Mouse (Mus musculus) lung, postnatal 0 days (tissue): ENCODE measurements around the gene Tgfb3. TPM values are rescaled to one million over a fixed set of nuclear protein-coding genes. Genes with fewer than 3 reads are reported as not detected.

Experiments
- ATAC-seq: fragments of 200-750 bp; cut with Nextera tagmentation; 2 replicates; pipeline ENCODE4 v1.8.0; 2017; ENCODE audit warnings: moderate library complexity
- DNase-seq: peaks from one replicate; pipeline ENCODE4 v3.0.0-alpha.2; 2016; ENCODE audit warnings: low spot score
- H3K27ac ChIP-seq: fragments of 300-500 bp; sonication (generic); 2 replicates; pipeline ENCODE4 v1.5.1; 2014; ENCODE audit warnings: antibody characterized with exemption, mild to moderate bottlenecking, low read length, mixed read lengths
- H3K27me3 ChIP-seq: fragments of 300-500 bp; sonication (generic); replicated peaks from 2 replicates; pipeline ENCODE4 v1.6.1; 2014; ENCODE audit warnings: low read length, mixed read lengths; ENCODE audit not compliant: insufficient read depth
- H3K36me3 ChIP-seq: fragments of 300-500 bp; sonication (generic); 2 replicates; pipeline ENCODE4 v1.6.1; 2014; ENCODE audit warnings: low read length, mixed read lengths; ENCODE audit not compliant: insufficient read depth
- H3K4me1 ChIP-seq: fragments of 300-500 bp; sonication (generic); 2 replicates; pipeline ENCODE4 v1.6.1; 2014; ENCODE audit warnings: antibody characterized with exemption, low read depth, low read length, mixed read lengths; ENCODE audit not compliant: insufficient read depth
- H3K4me2 ChIP-seq: fragments of 300-500 bp; sonication (generic); replicated peaks from 2 replicates; pipeline ENCODE4 v1.6.1; 2014; ENCODE audit warnings: low read depth, mild to moderate bottlenecking, low read length, moderate library complexity, mixed read lengths
- H3K4me3 ChIP-seq: fragments of 300-500 bp; sonication (generic); 2 replicates; pipeline ENCODE4 v1.5.1; 2014; ENCODE audit warnings: low read depth, low read length
- H3K9ac ChIP-seq: fragments of 300-500 bp; sonication (generic); replicated peaks from 2 replicates; pipeline ENCODE4 v1.6.1; 2014; ENCODE audit warnings: low read depth, mild to moderate bottlenecking
- H3K9me3 ChIP-seq: fragments of 300-500 bp; sonication (generic); 2 replicates; pipeline ENCODE4 v1.6.1; 2016; ENCODE audit warnings: low read length, mixed read lengths
- CTCF ChIP-seq: IDR thresholded peaks from 2 replicates; pipeline ENCODE4 v1.5.1; 2016; ENCODE audit warnings: antibody characterized with exemption, mild to moderate bottlenecking
- EP300 ChIP-seq: IDR thresholded peaks from 2 replicates; pipeline ENCODE4 v1.6.1; 2016; ENCODE audit warnings: antibody characterized with exemption, mild to moderate bottlenecking, control low read depth
- WGBS: fragments of 180-500 bp; shearing (Covaris S2); extraction: QIAGEN DNeasy Blood & Tissue Kit; methylation state at CpG from one replicate; pipeline ENCODE4 v1.1.7; 2014; 5-methylcytosine and 5-hydroxymethylcytosine counted together
- polyA plus RNA-seq: library from polyadenylated mRNA; unstranded; fragments of >200 nt; fragmentation: Nextera tagmentation; extraction: Ambion mirVana; gene quantifications from 2 replicates; pipeline ENCODE4 v1.2.1, GENCODE M21; 2015

Tgfb3 gene
- polyA plus RNA-seq, 1 experiment from 2014 or later: 20.6 TPM

DNA sequence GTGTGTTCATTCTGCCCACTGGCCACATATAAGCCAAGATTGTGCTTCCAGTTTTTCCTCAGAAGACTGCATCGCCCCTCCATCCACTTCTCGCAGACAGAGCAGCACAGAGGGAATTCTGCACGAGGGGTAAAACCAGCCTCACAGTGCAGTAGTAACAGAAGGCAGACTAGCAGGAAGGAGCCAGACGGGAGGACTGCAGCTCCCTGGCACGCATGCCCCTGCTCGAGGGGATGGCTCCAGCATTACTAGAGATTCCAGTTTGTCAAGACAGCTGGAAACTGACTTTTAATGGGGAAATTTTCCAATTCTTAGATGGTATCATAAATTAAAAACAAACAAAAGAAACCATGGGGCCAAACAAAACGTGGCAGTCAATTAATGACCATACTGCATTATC, 28.8 kb upstream of the Tgfb3 start:
- 0 out of 2 replicates have a peak, but pooled peaks cover 3% of the 10 kb centered on the region for H3K36me3 ChIP-seq
- TF ChIP-seq EP300: no peak
- no peak for TF ChIP-seq CTCF
- no peak overlapping the region for H3K9ac ChIP-seq
- ATAC-seq: no peak
- no peak overlapping the region for H3K4me2 ChIP-seq
- no peaks in the 10 kb centered on the region for H3K27me3 ChIP-seq
- no peak overlapping the region for H3K4me3 ChIP-seq
- peaks cover 6% of the 10 kb centered on the region; the same call in 1 of the 2 replicates for H3K4me1 ChIP-seq
- WGBS: 74% methylated on average over 7 of the region's 7 CpGs
- H3K27ac ChIP-seq: no peak overlapping the region
- H3K9me3 ChIP-seq: no peaks in the 10 kb centered on the region
- DNase-seq: no peak

GRCm38 (mm10) chr12:86106086-86106485, 27.2 kb upstream of the Tgfb3 start:
- DNase-seq (no peak), ATAC-seq (no peak)
- TF ChIP-seq CTCF (no peak), EP300 (no peak)
- no peaks in the 10 kb centered on the region for H3K9me3 ChIP-seq
- 0 out of 2 replicates have a peak, but pooled peaks cover 3% of the 10 kb centered on the region for H3K36me3 ChIP-seq
- H3K27ac ChIP-seq: no peak overlapping the region
- no peak overlapping the region for H3K9ac ChIP-seq
- no peak overlapping the region for H3K4me2 ChIP-seq
- no peak overlapping the region for H3K4me3 ChIP-seq
- no peaks in the 10 kb centered on the region for H3K27me3 ChIP-seq
- H3K4me1 ChIP-seq: peaks cover 6% of the 10 kb centered on the region; the same call in 1 of the 2 replicates
- WGBS: 91% methylated on average over 9 of the region's 9 CpGs

GRCm38 (mm10) chr12:86105546-86105945, 26.7 kb upstream of the Tgfb3 start:
- Histone ChIP-seq H3K27me3 (no peaks in the 10 kb centered on the region), H3K27ac (no peak overlapping the region), H3K9ac (no peak overlapping the region), H3K4me2 (no peak overlapping the region), H3K36me3 (0 out of 2 replicates have a peak, but pooled peaks cover 3% of the 10 kb centered on the region), H3K9me3 (no peaks in the 10 kb centered on the region), H3K4me1 (peaks cover 6% of the 10 kb centered on the region; the same call in 1 of the 2 replicates), H3K4me3 (no peak overlapping the region)
- no peak for DNase-seq
- no peak for ATAC-seq
- WGBS: 70% methylated on average over 7 of the region's 10 CpGs
- no peak for TF ChIP-seq EP300
- TF ChIP-seq CTCF: no peak

DNA sequence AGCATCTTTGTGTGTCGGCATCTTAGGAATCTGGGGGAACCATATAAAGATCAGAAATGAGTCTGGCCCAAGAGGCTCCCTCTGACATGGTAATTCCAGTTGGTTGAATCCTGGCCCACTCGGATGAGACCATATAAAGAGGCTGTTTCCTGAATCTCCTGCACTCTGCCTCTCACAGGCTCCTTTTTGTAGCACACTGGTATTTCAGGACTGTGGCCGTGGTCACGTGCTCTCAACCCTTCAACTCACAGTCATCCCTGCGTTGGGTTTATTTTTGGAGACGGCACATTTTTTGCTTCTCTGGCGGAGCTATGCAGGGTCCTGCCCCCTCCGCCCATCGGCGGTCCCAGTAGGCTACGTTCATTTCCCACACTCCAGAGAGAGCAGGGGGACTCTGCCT, 25.5 kb upstream of the Tgfb3 start:
- Histone ChIP-seq H3K4me2 (no peak overlapping the region), H3K9ac (no peak overlapping the region), H3K4me1 (peaks cover 6% of the 10 kb centered on the region; the same call in 1 of the 2 replicates), H3K36me3 (0 out of 2 replicates have a peak, but pooled peaks cover 3% of the 10 kb centered on the region), H3K27me3 (no peaks in the 10 kb centered on the region), H3K4me3 (no peak overlapping the region), H3K27ac (peak overlapping the region; percentile 72), H3K9me3 (no peaks in the 10 kb centered on the region)
- DNase-seq (peak; percentile 82), ATAC-seq (peak; percentile 89)
- 24% methylated on average over 11 of the region's 11 CpGs for whole genome bisulfite sequencing
- TF ChIP-seq EP300: no peak
- TF ChIP-seq CTCF: no peak

DNA sequence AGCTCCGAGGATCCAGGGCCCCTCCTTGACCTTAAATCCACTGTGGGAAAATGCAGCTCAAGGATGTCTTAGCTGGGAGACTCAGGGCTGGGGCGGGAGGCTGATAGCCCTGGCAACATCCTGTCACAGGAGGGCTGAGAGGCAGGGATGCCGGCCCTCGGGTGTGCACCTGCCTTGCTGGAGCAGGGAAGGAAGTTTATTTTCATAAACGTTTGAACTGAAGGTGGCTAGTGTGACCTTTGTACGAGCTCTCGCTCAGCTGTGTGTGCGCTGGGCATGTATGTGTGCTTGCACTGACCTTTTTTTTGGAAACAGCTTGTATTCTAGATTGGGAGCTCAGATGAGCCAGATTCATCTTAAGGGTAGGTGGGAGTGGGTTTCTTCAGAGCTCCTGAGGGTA, 25.0 kb upstream of the Tgfb3 start:
- Histone ChIP-seq H3K9me3 (no peaks in the 10 kb centered on the region), H3K27ac (peak overlapping the region; percentile 72), H3K4me2 (no peak overlapping the region), H3K4me3 (no peak overlapping the region), H3K9ac (no peak overlapping the region), H3K4me1 (peaks cover 6% of the 10 kb centered on the region; the same call in 1 of the 2 replicates), H3K27me3 (no peaks in the 10 kb centered on the region), H3K36me3 (0 out of 2 replicates have a peak, but pooled peaks cover 3% of the 10 kb centered on the region)
- ATAC-seq (peak; percentile 28), DNase-seq (no peak)
- TF ChIP-seq CTCF (no peak), EP300 (no peak)
- WGBS: 29% methylated on average over 8 of the region's 8 CpGs

DNA sequence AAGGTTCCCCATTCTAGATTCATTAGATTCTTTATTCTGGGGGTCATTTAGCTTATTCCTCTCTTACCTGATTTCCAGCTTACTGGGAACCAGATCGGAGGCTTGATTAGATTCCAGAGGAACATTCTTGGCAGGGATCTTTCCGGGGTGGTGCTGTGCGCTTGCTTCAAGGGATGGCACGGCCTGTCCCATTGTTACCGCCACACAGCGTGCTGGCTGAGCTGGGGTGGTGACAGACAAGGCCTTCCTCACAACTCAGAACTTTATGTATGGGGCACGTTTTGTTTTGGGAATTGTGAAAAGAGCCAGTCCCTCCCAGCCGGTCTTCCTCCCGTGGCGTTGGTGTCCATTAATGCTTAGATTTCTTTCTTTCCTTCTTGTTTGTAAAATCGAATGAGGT, 24.6 kb upstream of the Tgfb3 start:
- H3K9ac ChIP-seq: no peak overlapping the region
- H3K27me3 ChIP-seq: no peaks in the 10 kb centered on the region
- H3K9me3 ChIP-seq: no peaks in the 10 kb centered on the region
- peaks cover 6% of the 10 kb centered on the region; the same call in 1 of the 2 replicates for H3K4me1 ChIP-seq
- no peak overlapping the region for H3K4me3 ChIP-seq
- H3K4me2 ChIP-seq: no peak overlapping the region
- 0 out of 2 replicates have a peak, but pooled peaks cover 3% of the 10 kb centered on the region for H3K36me3 ChIP-seq
- WGBS: 37% methylated on average over 11 of the region's 11 CpGs
- peak overlapping the region; percentile 72 for H3K27ac ChIP-seq
- ATAC-seq: peak; percentile 32; the same call in 1 of the 2 replicates
- DNase-seq: peak; percentile 31
- no peak for TF ChIP-seq CTCF
- no peak; the same call in 1 of the 2 replicates for TF ChIP-seq EP300

DNA sequence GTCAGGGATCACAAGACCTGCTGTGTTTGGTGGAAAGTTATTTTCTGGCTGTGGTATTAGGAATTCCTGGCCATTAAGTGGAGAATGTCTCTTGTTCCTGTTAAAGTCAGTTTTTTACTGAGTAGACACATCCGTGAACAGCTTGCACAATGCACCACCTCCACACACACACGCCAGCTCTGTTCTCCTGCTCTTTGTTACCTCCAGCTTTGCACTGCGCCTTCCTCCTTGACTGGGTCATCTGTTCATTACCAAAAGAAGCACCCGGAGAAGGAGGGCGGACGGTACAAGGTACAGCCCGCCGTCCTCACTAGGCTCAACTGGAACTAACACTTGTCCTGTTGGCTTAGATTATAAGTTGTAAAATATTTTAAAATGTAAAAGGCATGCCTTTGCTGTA, 23.8 kb upstream of the Tgfb3 start:
- Histone ChIP-seq H3K9ac (no peak overlapping the region), H3K27ac (no peak overlapping the region), H3K4me3 (no peak overlapping the region), H3K4me1 (peaks cover 6% of the 10 kb centered on the region; the same call in 1 of the 2 replicates), H3K27me3 (no peaks in the 10 kb centered on the region), H3K9me3 (no peaks in the 10 kb centered on the region), H3K36me3 (0 out of 2 replicates have a peak, but pooled peaks cover 3% of the 10 kb centered on the region), H3K4me2 (no peak overlapping the region)
- ATAC-seq: no peak
- WGBS: 78% methylated on average over 8 of the region's 8 CpGs
- TF ChIP-seq CTCF (no peak), EP300 (no peak)
- no peak for DNase-seq
